Mouse (Mus musculus) heart, embryonic 11.5 days (tissue): ENCODE measurements at regions not wholly inside any gene's neighbourhood (a gene's known extent, or its start where the extent isn't known, plus 50 kb on each side); places are given as distances from the start of the nearest gene placed in this dataset.

ENCODE experiments used
- ATAC-seq: fragments of 200-750 bp; cut with Nextera tagmentation; replicated peaks from 2 replicates; pipeline ENCODE4 v1.8.0; 2017; ENCODE audit warnings: moderate library complexity; ENCODE audit not compliant: insufficient number of reproducible peaks, low FRiP score, low TSS enrichment
- H3K27ac ChIP-seq: fragments of 300-500 bp; sonication (generic); 2 replicates; pipeline ENCODE4 v1.5.1; 2014; ENCODE audit warnings: mild to moderate bottlenecking, low read depth, low read length
- H3K27me3 ChIP-seq: fragments of 300-500 bp; sonication (generic); 2 replicates; pipeline ENCODE4 v1.6.1; 2014; ENCODE audit warnings: mild to moderate bottlenecking, low read length, mixed read lengths; ENCODE audit not compliant: control insufficient read depth, insufficient read depth
- H3K36me3 ChIP-seq: fragments of 300-500 bp; sonication (generic); 2 replicates; pipeline ENCODE4 v1.6.1; 2014; ENCODE audit warnings: mild to moderate bottlenecking, low read length, moderate library complexity, mixed read lengths; ENCODE audit not compliant: control insufficient read depth, insufficient read depth
- H3K4me1 ChIP-seq: fragments of 300-500 bp; sonication (generic); 2 replicates; pipeline ENCODE4 v1.6.1; 2014; ENCODE audit warnings: low read length; ENCODE audit not compliant: control insufficient read depth, insufficient read depth
- H3K4me2 ChIP-seq: fragments of 300-500 bp; sonication (generic); 2 replicates; pipeline ENCODE4 v1.6.1; 2014; ENCODE audit warnings: mild to moderate bottlenecking, moderate library complexity
- H3K4me3 ChIP-seq: fragments of 300-500 bp; sonication (generic); 2 replicates; pipeline ENCODE4 v1.5.1; 2014; ENCODE audit warnings: low read depth, low read length
- H3K9ac ChIP-seq: fragments of 300-500 bp; sonication (generic); 2 replicates; pipeline ENCODE4 v1.6.1; 2014; ENCODE audit warnings: mild to moderate bottlenecking, low read depth, low read length, moderate library complexity
- H3K9me3 ChIP-seq: fragments of 300-500 bp; sonication (generic); replicated peaks from 2 replicates; pipeline ENCODE4 v1.6.1; 2016; ENCODE audit warnings: low read length; ENCODE audit not compliant: control insufficient read depth
- WGBS: fragments of 180-500 bp; shearing (Covaris S2); extraction: QIAGEN DNeasy Blood & Tissue Kit; methylation state at CpG from one replicate; pipeline ENCODE4 v1.1.7; 2014; ENCODE audit not compliant: insufficient replicate concordance; 5-methylcytosine and 5-hydroxymethylcytosine counted together

DNA sequence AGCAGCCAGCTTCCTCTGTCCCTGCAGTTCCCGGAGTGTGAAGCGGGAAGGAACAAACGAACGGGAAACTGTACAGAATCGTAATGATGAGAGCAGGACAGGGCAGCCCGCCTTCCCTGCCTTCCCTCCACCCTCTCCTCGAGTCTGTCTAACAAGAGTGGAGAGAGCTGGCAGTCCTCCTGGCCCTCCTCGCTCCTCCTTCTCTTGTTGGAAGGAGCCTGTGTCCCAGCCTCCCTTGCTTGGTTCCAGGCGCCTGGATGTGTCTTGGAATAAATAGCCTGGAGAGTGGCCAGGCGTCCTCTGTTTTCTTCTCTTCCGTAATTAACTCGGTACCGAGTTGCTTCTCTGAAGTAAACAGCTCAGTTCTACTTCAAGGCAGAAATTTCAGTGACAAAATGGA, 268.3 kb downstream of the Cdh26 start:
- Histone ChIP-seq H3K9me3 (no peaks in the 10 kb centered on the region), H3K4me2 (no peak overlapping the region), H3K27me3 (no peaks in the 10 kb centered on the region), H3K36me3 (no peaks in the 10 kb centered on the region), H3K4me1 (no peaks in the 10 kb centered on the region), H3K9ac (no peak overlapping the region), H3K27ac (no peak overlapping the region), H3K4me3 (no peak overlapping the region)
- 69% methylated on average over 13 of the region's 13 CpGs for WGBS
- ATAC-seq: no peak

DNA sequence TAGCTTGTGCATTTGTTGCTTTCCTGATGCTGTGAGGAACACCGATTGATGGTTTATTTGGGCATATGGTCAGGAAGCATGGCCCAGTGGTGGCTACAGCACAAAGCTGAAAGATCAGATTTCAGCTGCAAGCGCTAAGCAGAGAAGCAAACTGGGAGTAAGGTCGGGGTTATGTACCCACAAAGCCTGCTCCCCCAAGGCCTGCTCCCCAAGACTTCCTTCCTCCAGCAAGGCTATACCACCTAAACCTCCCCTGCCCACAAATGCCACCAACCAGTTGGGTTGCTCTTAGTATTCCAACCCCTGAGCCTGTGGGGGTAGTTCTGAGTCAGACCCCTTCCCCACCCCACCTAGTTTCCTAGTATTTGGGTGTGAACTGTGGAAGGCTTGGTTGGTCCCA, 270.5 kb downstream of the Cdh26 start:
- no peak for ATAC-seq
- 61% methylated on average over 3 of the region's 3 CpGs for WGBS

DNA sequence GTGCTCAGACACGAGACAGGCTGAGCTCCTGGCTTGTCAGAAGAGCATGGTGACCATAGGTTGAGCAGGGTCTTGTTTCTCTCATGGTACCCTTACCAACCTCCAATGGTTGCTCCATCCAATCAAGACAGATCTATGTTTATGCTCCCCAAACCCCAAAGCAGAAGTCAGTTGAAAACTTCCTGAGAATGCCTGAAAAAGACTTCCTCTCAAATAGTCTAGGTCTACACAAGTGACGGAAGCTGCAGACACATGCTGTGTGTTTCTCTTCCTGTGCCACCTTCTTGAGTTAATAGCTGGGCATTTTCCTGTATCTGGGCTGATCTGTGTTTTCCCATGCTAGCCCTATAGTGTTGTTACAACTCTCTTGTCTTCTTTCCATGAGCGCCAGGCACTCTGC, 274.2 kb downstream of the Cdh26 start:
- H3K27ac ChIP-seq: no peak overlapping the region
- no peak overlapping the region for H3K4me3 ChIP-seq
- ATAC-seq: no peak
- no peak overlapping the region for H3K4me2 ChIP-seq
- H3K36me3 ChIP-seq: no peaks in the 10 kb centered on the region
- no peaks in the 10 kb centered on the region for H3K4me1 ChIP-seq
- H3K9me3 ChIP-seq: no peaks in the 10 kb centered on the region
- H3K27me3 ChIP-seq: no peaks in the 10 kb centered on the region
- WGBS: 71% methylated on average over 3 of the region's 3 CpGs
- H3K9ac ChIP-seq: no peak overlapping the region

More for the DNA sequence above, 270.5 kb downstream of the Cdh26 start:
- Histone ChIP-seq H3K4me3 (no peak overlapping the region), H3K27me3 (no peaks in the 10 kb centered on the region), H3K4me2 (no peak overlapping the region), H3K36me3 (no peaks in the 10 kb centered on the region), H3K9ac (no peak overlapping the region), H3K9me3 (no peaks in the 10 kb centered on the region), H3K27ac (no peak overlapping the region), H3K4me1 (no peaks in the 10 kb centered on the region)

DNA sequence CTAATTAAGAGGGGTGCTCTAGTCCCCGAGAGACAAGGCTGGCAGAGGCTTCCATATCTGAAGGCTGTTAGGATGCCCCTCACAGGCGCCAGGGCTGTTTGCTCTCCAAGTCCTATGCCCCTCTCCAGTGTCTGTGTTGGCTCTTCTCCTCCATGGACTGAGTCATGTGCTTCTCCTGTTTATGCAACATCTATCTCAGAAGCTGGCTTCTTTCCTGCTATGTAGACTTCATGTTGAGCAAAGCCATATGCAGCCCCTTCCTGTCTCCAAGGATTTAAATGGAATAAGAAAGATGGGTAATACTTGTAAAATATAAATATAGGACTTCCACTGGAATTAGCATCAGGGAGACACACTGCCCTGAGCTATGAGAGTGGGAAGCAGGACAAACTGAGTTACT, 278.3 kb downstream of the Cdh26 start:
- H3K27ac ChIP-seq: no peak overlapping the region
- H3K27me3 ChIP-seq: no peaks in the 10 kb centered on the region
- H3K4me2 ChIP-seq: no peak overlapping the region
- WGBS: 74% methylated on average over 2 of the region's 2 CpGs
- no peaks in the 10 kb centered on the region for H3K9me3 ChIP-seq
- no peak overlapping the region for H3K9ac ChIP-seq
- no peaks in the 10 kb centered on the region for H3K36me3 ChIP-seq
- H3K4me1 ChIP-seq: no peaks in the 10 kb centered on the region
- no peak overlapping the region for H3K4me3 ChIP-seq
- ATAC-seq: no peak

DNA sequence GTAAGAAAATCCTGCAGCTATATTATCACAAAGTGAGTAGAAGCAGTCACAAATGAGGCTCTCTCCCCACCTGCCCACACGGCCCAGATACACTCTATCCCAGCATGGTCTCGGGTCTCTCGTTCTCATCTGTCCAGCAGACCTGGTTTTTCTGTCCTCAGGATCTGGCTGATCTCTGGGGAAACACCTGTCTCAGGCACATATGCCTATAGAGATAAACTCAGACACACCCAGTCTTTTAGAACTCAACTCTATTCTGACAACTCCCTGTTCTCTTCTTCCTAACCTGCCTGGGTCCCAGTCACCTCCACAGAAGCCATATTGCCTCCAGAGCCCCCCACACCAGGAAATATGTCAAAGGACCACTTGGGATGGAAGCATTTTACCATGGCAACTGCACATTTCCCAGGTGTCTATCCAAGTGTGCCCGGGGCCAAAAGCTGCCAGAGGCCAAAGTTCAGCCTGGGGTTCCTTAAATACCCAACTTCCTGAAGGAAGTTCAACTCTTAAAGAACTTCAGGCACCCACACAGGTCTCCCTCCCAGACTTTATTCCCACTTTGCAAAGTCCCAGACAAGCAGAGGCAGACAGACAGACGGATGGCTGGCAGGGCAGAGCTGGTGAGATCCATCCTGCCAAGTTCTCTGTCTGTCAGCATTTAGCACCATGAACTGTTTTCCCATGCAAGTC, 279.0 kb downstream of the Cdh26 start:
- no peak for ATAC-seq
- no peak overlapping the region for H3K27ac ChIP-seq
- no peaks in the 10 kb centered on the region for H3K4me1 ChIP-seq
- no peaks in the 10 kb centered on the region for H3K9me3 ChIP-seq
- H3K4me2 ChIP-seq: no peak overlapping the region
- 71% methylated on average over 5 of the region's 5 CpGs for WGBS
- H3K36me3 ChIP-seq: no peaks in the 10 kb centered on the region
- no peak overlapping the region for H3K9ac ChIP-seq
- no peaks in the 10 kb centered on the region for H3K27me3 ChIP-seq
- no peak overlapping the region for H3K4me3 ChIP-seq

DNA sequence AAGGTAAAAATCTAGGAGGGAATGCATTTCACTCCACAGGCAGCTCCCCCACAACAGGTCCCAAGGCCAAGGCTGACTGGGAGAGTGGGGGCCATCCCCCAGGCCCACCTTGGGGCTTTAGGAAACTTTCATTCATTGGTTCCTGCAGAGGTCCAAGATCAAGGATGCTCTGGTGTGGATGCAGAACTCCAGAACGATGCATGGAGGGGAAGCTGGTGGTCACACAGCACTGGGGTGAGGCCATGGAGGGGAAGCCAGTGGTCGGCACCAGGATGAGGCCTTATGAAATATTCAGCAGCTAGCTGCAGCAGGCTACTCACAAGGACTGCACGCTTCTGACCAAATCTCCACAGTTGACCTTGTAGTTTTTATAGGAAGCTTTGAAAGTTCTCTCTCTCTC, 279.7 kb downstream of the Cdh26 start:
- Histone ChIP-seq H3K27ac (no peak overlapping the region), H3K9me3 (no peaks in the 10 kb centered on the region), H3K36me3 (no peaks in the 10 kb centered on the region), H3K9ac (no peak overlapping the region), H3K4me1 (no peaks in the 10 kb centered on the region), H3K4me3 (no peak overlapping the region), H3K27me3 (no peaks in the 10 kb centered on the region), H3K4me2 (no peak overlapping the region)
- ATAC-seq: no peak
- WGBS: 84% methylated on average over 3 of the region's 3 CpGs

DNA sequence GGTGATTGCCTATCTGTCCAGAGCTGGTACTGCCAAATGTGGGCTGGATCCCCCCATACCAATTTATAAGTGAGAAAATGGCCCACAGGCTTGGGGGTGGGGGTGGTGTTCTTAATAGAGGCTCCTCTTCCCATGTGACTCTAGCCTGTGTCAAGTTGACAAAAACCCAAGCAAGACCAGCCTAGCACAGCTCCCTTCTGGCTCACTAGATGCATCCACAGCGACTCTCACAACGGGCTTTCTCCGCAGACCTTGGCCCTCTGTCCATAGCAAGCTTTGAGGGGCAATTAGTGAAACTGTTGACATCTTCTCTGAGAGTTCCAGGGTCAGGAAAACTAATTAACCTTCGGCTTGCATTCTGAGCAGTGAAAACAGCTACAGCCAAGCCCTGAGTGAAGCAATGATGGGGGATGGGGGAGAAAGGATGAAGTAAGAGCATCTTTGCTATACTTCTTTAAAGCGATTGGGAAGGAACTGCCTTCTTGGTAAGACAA, 281.3 kb downstream of the Cdh26 start:
- WGBS: 62% methylated on average over 5 of the region's 5 CpGs
- H3K4me1 ChIP-seq: no peaks in the 10 kb centered on the region

DNA sequence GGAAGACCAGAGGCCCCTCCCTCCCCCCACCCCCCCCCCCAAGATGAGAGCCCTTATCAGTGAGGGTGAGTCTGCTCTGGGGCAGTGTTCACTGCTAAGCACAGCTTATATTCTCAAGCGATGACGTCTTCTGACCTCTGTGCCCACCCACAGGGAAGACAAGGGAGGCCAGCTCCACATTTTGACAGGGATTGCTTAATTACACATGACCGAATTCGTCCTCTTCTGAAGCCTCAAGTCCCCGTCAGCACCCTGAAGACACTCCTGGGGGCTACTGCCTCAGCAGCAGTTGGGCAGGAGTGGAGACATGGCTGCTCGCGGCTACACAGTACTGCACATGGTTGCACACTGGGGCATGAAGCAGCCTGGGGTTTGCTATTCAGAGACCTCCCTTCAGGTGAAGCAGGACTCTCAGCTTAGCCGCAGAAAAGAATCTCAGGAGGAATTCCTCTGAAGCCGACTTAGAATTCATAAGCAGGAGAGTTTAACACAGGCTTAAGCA, 282.1 kb downstream of the Cdh26 start:
- Histone ChIP-seq H3K4me1 (no peaks in the 10 kb centered on the region), H3K4me2 (no peak overlapping the region), H3K4me3 (no peak overlapping the region), H3K9me3 (no peaks in the 10 kb centered on the region), H3K36me3 (no peaks in the 10 kb centered on the region), H3K9ac (no peak overlapping the region), H3K27me3 (no peaks in the 10 kb centered on the region), H3K27ac (no peak overlapping the region)
- ATAC-seq: no peak
- WGBS: 47% methylated on average over 9 of the region's 9 CpGs

More for the DNA sequence above, 281.3 kb downstream of the Cdh26 start:
- Histone ChIP-seq H3K27me3 (no peaks in the 10 kb centered on the region), H3K4me2 (no peak overlapping the region), H3K27ac (no peak overlapping the region), H3K9me3 (no peaks in the 10 kb centered on the region), H3K9ac (no peak overlapping the region), H3K36me3 (no peaks in the 10 kb centered on the region), H3K4me3 (no peak overlapping the region)
- no peak for ATAC-seq
